In the genomic region with DNA sequence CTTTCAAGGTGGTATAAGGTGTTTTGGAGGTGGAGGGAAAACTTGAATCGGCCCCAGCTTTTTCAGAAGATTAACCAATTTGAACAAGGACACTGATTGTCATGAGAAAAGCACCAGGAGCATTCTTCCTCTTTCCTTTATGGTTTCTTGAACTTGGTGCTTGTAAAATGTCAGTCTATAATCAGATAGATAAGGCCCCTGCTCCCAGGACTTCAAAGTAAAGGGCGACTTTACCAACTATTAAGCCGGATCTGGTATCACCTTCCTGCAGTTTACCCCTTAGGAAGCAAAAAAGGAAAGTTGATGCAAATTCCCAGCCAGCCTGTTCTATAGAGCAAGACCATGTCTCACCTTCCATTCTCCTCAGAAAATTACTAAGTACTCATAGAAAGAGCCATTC, we compare ENCODE assay signal across 19 mouse cellular contexts. TPM values are rescaled to one million over a fixed set of nuclear protein-coding genes. Genes with fewer than 3 reads are reported as not detected.
DNase-seq lines count a peak whose midpoint lies in the region; ATAC-seq and TF ChIP-seq lines count a peak whose summit lies in the region.
"Had no signal": no experiment of that assay in that cellular context is flagged by ENCODE, and none has a peak within 500 bp of the region (broad histone marks: within the 10 kb centered on the region; RNA-seq: fewer than 3 reads in every experiment).

No protein-coding gene starts in this region.

- H3K4me3 ChIP-seq in heart, embryonic 16.5 days (ENCODE audit: low read length), result no peak overlapping the region
- no peak overlapping the region for H3K4me3 ChIP-seq in neural tube, embryonic 13.5 days
- no peak overlapping the region for H3K4me3 ChIP-seq in intestine, embryonic 16.5 days (ENCODE audit: low read length)
- no peak overlapping the region for H3K4me3 ChIP-seq in left cerebral cortex, adult 2 months
- H3K4me3 ChIP-seq: embryonic facial prominence, embryonic 12.5 days; forebrain, embryonic 15.5 days; heart, adult 2 months; heart, embryonic 12.5 days; hindbrain, embryonic 12.5 days had no signal

- no peak for TF ChIP-seq CTCF in left cerebral cortex, adult 2 months (IDR thresholded peaks at IDR 0.05)

- ATAC-seq in heart, embryonic 16.5 days (replicated peaks; ENCODE audit: extremely low read depth, insufficient read depth, low FRiP score), result no peak
- ATAC-seq in neural tube, embryonic 13.5 days (ENCODE audit: low read depth), result no peak
- peak; percentile 73 for ATAC-seq in intestine, embryonic 16.5 days
- ATAC-seq: forebrain, embryonic 15.5 days had no signal

- H3K9ac ChIP-seq in heart, embryonic 16.5 days (ENCODE audit: low read length), result no peak overlapping the region
- no peak overlapping the region for H3K9ac ChIP-seq in neural tube, embryonic 13.5 days
- H3K9ac ChIP-seq in intestine, embryonic 16.5 days (ENCODE audit: low read depth, low read length), result no peak overlapping the region
- H3K9ac ChIP-seq: embryonic facial prominence, embryonic 12.5 days; forebrain, embryonic 15.5 days; hindbrain, embryonic 12.5 days had no signal

- H3K36me3 ChIP-seq in heart, embryonic 16.5 days (ENCODE audit: control insufficient read depth, insufficient read depth), result no peaks in the 10 kb centered on the region
- H3K36me3 ChIP-seq in neural tube, embryonic 13.5 days, result no peaks in the 10 kb centered on the region
- no peaks in the 10 kb centered on the region for H3K36me3 ChIP-seq in intestine, embryonic 16.5 days (ENCODE audit: control insufficient read depth, insufficient read depth, low read length)
- H3K36me3 ChIP-seq: embryonic facial prominence, embryonic 12.5 days; forebrain, embryonic 15.5 days; heart, embryonic 12.5 days; hindbrain, embryonic 12.5 days had no signal

- no peak for DNase-seq in heart, postnatal 10 days
- DNase-seq in neural tube, embryonic 10.5 days (ENCODE audit: extremely low spot score, low spot score), result no peak
- DNase-seq in left cerebral cortex, adult 2 months (ENCODE audit: extremely low spot score in 1 of 2, low spot score in 2 of 2), result no peak
- no peak for DNase-seq in cerebellum, adult 11-12 months
- DNase-seq: adrenal gland, postnatal 10 days; cerebellum, adult 11 months; cerebellum, adult 9-10 months; cerebellum, postnatal 25 days; heart, adult 2 months; heart, postnatal 4 days; kidney, adult 11 months had no signal

- intact Hi-C loops in heart, postnatal 10 days (cut with DNase I), result no loop called here
- intact Hi-C loops in left cerebral cortex, adult 2 months (cut with DNase I), result no loop called here

- H3K27ac ChIP-seq in heart, embryonic 16.5 days (ENCODE audit: low read length), result peak overlapping the region; percentile 31; the same call in 1 of the 2 replicates
- peak overlapping the region; percentile 38 for H3K27ac ChIP-seq in neural tube, embryonic 13.5 days (replicated peaks)
- peak overlapping the region; percentile 49; the same call in 1 of the 2 replicates for H3K27ac ChIP-seq in intestine, embryonic 16.5 days (ENCODE audit: low read length)
- no peak overlapping the region for H3K27ac ChIP-seq in left cerebral cortex, adult 2 months
- H3K27ac ChIP-seq: embryonic facial prominence, embryonic 12.5 days; forebrain, embryonic 15.5 days; heart, adult 2 months; hindbrain, embryonic 12.5 days had no signal

- no peaks in the 10 kb centered on the region for H3K27me3 ChIP-seq in heart, embryonic 16.5 days (ENCODE audit: control insufficient read depth, insufficient read depth, low read length)
- no peaks in the 10 kb centered on the region for H3K27me3 ChIP-seq in neural tube, embryonic 13.5 days
- no peaks in the 10 kb centered on the region for H3K27me3 ChIP-seq in intestine, embryonic 16.5 days (replicated peaks; ENCODE audit: control insufficient read depth, insufficient read depth, low read length)
- H3K27me3 ChIP-seq: embryonic facial prominence, embryonic 12.5 days; forebrain, embryonic 15.5 days; heart, embryonic 12.5 days; hindbrain, embryonic 12.5 days had no signal

- WGBS in heart, embryonic 16.5 days, result 47% methylated on average over 3 of the region's 3 CpGs
- WGBS in neural tube, embryonic 13.5 days, result 52% methylated on average over 3 of the region's 3 CpGs
- WGBS in intestine, embryonic 16.5 days, result 47% methylated on average over 3 of the region's 3 CpGs

- H3K9me3 ChIP-seq in heart, embryonic 16.5 days (replicated peaks; ENCODE audit: control insufficient read depth, low read length), result no peaks in the 10 kb centered on the region
- H3K9me3 ChIP-seq in neural tube, embryonic 13.5 days, result no peaks in the 10 kb centered on the region
- no peaks in the 10 kb centered on the region for H3K9me3 ChIP-seq in intestine, embryonic 16.5 days (ENCODE audit: control insufficient read depth, low read length)
- H3K9me3 ChIP-seq: embryonic facial prominence, embryonic 12.5 days; forebrain, embryonic 15.5 days; G1E; heart, embryonic 12.5 days; hindbrain, embryonic 12.5 days had no signal

- no peak overlapping the region for H3K4me2 ChIP-seq in heart, embryonic 16.5 days (ENCODE audit: low read depth, low read length)
- no peak overlapping the region for H3K4me2 ChIP-seq in neural tube, embryonic 13.5 days
- H3K4me2 ChIP-seq in intestine, embryonic 16.5 days (ENCODE audit: low read depth, low read length), result peak overlapping the region; percentile 9; the same call in 1 of the 2 replicates
- H3K4me2 ChIP-seq: embryonic facial prominence, embryonic 12.5 days; forebrain, embryonic 15.5 days; heart, embryonic 12.5 days; hindbrain, embryonic 12.5 days had no signal

- peaks cover 25% of the 10 kb centered on the region for H3K4me1 ChIP-seq in heart, embryonic 16.5 days (ENCODE audit: control insufficient read depth, insufficient read depth, low read length)
- H3K4me1 ChIP-seq in neural tube, embryonic 13.5 days (replicated peaks), result peaks cover 49% of the 10 kb centered on the region
- H3K4me1 ChIP-seq in intestine, embryonic 16.5 days (ENCODE audit: control insufficient read depth, insufficient read depth, low read length), result peaks cover 14% of the 10 kb centered on the region

RNA-seq across cellular contexts. Expression of a gene that starts 21.9 kb away (rescaled TPM):
- 4.4 and 4.7 TPM in 2 replicates for polyA plus RNA-seq in heart, embryonic 16.5 days (2015; fragmentation: Nextera tagmentation; extraction: Ambion mirVana)
- total RNA-seq in heart, postnatal 10 days (2021), result 10 to 100 TPM; 22.4 to 23.5 TPM
- 6.9 and 7.5 TPM in 2 replicates for polyA plus RNA-seq in neural tube, embryonic 13.5 days (2015; fragmentation: Nextera tagmentation; extraction: Ambion mirVana)
- polyA plus RNA-seq in intestine, embryonic 16.5 days (2015; fragmentation: Nextera tagmentation; extraction: Ambion mirVana), result 2.7 and 2.9 TPM in 2 replicates
- 10 to 100 TPM; 63.1 to 68.4 TPM for total RNA-seq in left cerebral cortex, adult 2 months (2021)
